Mouse (Mus musculus) common myeloid progenitor, adult 5-6 weeks (primary cell): ENCODE data around the gene Gm3020. TPM values are rescaled to one million over a fixed set of nuclear protein-coding genes. Genes with fewer than 3 reads are reported as not detected.
"Not testable (repeated sequence)": the region's sequence is repeated elsewhere in the genome, so short reads cannot be mapped to it uniquely, and the experiment has no call there.

Source experiments
- ATAC-seq: replicated peaks from 2 replicates; pipeline ENCODE4 v1.8.0; 2016; ENCODE audit warnings: low read depth, mild to moderate bottlenecking, moderate TSS enrichment, inconsistent platforms; ENCODE audit not compliant: poor library complexity, severe bottlenecking
- total RNA-seq: library from RNA; stranded (forward); fragments of 200-1000, 187-1606 nt; gene quantifications from 2 replicates; pipeline ENCODE4 v1.2.3, GENCODE M21; 2017

Gene Gm3020
- 0.29 TPM in 1 of 2 replicates, not detected in the other for total RNA-seq

- not testable (repeated sequence) for ATAC-seq
These were observed at the start of gene Gm3020 for GRCm38 (mm10) chr14:3651730-3652129. Gene Gm3020 (plus strand): TSS chr14:3652030.

- not testable (repeated sequence) for ATAC-seq
These were observed 17.6 kb upstream of the Gm3020 start, which contains the start of gene Gm3012 for GRCm38 (mm10) chr14:3634212-3634611. Gene Gm3012 (plus strand): TSS chr14:3634512.

DNA sequence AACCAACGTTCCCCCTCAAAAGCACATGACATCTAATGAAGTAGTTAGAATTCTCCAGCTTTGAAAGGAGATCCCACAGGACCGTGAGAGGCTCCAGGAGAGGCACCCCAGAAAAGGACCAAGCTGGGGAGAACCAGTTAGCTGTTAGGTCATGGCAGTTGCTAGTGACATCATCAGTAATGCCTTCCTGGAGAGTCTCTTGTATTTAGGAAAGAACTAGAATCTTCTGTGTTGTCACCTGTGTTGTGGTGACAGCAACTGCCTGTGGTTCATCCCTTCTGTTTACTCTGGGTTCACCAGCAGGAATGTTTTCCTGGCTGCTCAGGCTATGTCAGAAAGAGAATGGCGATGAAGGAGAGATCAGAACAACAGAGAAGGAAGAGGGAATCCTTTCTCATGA is 36.7 kb downstream of the Gm3020 start, which contains the start of gene Gm3043:
Gene Gm3043, plus strand, starts transcription at position 301 of the 400 bp plus-strand sequence.
- ATAC-seq = not testable (repeated sequence)

Other genes starting within 250 kb of the Gm3020 start
- 0.29 TPM in 1 of 2 replicates, not detected in the other for gene Gm10409, start 239.4 kb upstream of the Gm3020 start, total RNA-seq
- gene Gm3005, start 223.9 kb upstream of the Gm3020 start, total RNA-seq = not detected in 2 replicates
- not detected in 2 replicates for gene Gm10408, start 202.7 kb upstream of the Gm3020 start, total RNA-seq
- gene Gm3012, start 17.5 kb upstream of the Gm3020 start, total RNA-seq = not detected in 2 replicates
- gene Gm3043, start 36.8 kb downstream of the Gm3020 start, total RNA-seq = not detected in 2 replicates
- gene Gm3002, start 158.0 kb downstream of the Gm3020 start, total RNA-seq = not detected in 2 replicates
- gene Gm3033, start 194.2 kb downstream of the Gm3020 start, total RNA-seq = not detected in 2 replicates
- gene Gm2916, start 232.1 kb downstream of the Gm3020 start, total RNA-seq = not detected in 2 replicates